Mouse (Mus musculus): ENCODE measurements around the gene Tnfaip8l2. TPM values are rescaled to one million over a fixed set of nuclear protein-coding genes. Genes with fewer than 3 reads are reported as not detected.

The Tnfaip8l2 gene
- polyA plus RNA-seq (2015; fragmentation: Nextera tagmentation; extraction: Ambion mirVana): 2.9 and 4.2 TPM in 2 replicates

DNA sequence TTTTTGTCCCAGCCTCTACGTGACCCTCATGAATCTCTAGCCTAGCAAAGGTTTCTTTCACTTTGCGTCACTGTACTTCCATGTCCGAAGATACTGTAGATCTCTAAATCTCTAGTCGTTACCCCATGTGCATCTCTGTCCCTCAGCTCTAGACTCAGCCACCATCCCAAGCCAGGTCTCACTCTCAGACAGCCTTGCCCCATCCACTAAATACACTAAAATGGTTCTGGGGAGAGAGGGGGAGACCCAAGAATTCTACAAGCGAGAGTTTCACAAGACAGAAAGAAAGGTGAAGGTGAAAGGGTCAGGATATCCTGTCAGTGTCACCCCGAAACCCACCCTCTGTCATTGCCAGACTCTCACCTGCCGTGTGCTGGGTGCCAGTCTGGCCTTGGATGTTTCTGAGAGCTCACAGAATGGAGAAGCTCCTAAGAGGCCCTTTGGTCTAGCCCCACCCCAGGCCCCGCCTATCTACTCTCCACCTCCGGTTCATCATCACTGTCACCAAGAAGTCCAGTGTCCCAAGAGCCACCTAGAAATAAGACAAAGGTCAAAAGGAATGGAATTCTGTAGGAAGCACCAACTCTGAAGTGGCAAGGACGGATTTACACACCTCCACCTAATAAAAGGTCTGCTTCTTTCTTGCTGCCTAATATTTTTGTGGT, at the start of gene Tnfaip8l2:
Gene Tnfaip8l2 (minus strand): TSS at position 409 of the 665 bp plus-strand sequence.
- WGBS: 84% methylated on average over 10 of the region's 10 CpGs
- Histone ChIP-seq H3K36me3 (ENCODE audit: insufficient read depth, low read length) (peaks cover 11% of the 10 kb centered on the region; the same call in 1 of the 2 replicates), H3K4me1 (ENCODE audit: insufficient read depth, low read length) (no peaks in the 10 kb centered on the region), H3K4me2 (replicated peaks; ENCODE audit: low read depth, low read length) (no peak within 1 kb of the TSS), H3K4me3 (ENCODE audit: low read length) (no peak within 1 kb of the TSS), H3K27ac (ENCODE audit: low read length) (no peak within 1 kb of the TSS), H3K9me3 (ENCODE audit: low read length) (no peaks in the 10 kb centered on the region), H3K9ac (replicated peaks; ENCODE audit: low read length) (no peak within 1 kb of the TSS), H3K27me3 (ENCODE audit: insufficient read depth, low read length) (no peaks in the 10 kb centered on the region)
- ATAC-seq (ENCODE audit: low FRiP score, low TSS enrichment): no peak

DNA sequence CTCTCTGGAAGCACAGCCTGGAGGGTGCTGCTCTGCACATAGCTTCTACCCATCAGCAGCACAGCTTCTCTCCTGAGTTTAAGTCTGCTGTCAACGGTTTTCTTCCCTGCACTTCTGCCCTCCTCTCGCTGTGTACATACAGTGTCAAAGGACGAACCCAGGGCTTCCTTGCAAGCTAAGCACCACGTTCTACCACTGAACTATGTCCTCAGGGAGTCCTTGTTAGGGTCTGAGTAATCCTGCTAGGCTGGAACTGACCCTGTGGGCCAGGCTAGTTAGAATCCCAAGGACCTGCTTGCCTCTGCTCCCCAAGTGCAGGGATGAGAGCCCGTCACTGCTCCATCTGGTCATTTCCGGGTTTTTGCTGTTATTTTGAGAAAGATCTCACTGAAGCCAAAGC, 44.7 kb upstream of the Tnfaip8l2 start:
- peaks cover 55% of the 10 kb centered on the region for H3K36me3 ChIP-seq (ENCODE audit: insufficient read depth, low read length)
- no peak overlapping the region for H3K4me2 ChIP-seq (replicated peaks; ENCODE audit: low read depth, low read length)
- H3K4me1 ChIP-seq (ENCODE audit: insufficient read depth, low read length): no peaks in the 10 kb centered on the region
- no peak for ATAC-seq (ENCODE audit: low FRiP score, low TSS enrichment)
- H3K9me3 ChIP-seq (ENCODE audit: low read length): no peaks in the 10 kb centered on the region
- 90% methylated on average over 6 of the region's 6 CpGs for WGBS
- H3K4me3 ChIP-seq (ENCODE audit: low read length): no peak overlapping the region
- H3K27ac ChIP-seq (ENCODE audit: low read length): no peak overlapping the region
- H3K27me3 ChIP-seq (ENCODE audit: insufficient read depth, low read length): no peaks in the 10 kb centered on the region
- H3K9ac ChIP-seq (replicated peaks; ENCODE audit: low read length): no peak overlapping the region

DNA sequence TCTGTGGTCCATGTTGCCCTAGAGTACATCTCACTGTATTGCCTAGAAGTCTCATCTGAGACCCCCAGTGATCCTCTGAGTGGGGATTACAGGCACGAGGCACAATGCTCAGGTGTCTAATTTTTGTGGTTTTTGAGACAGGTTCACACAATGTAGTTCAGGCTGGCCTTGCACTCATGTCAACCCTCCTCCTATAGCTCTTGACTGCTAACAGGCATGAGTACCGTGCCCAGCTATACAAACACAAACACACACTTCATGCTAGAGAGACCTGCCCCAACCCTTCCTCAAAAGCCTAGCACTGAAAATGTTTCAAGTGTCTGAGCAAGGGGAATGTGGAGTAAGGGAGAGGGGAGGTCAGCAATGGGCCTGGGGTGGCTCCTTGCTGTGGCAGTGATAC, 43.9 kb upstream of the Tnfaip8l2 start:
- ATAC-seq (ENCODE audit: low FRiP score, low TSS enrichment): no peak
- no peaks in the 10 kb centered on the region for H3K4me1 ChIP-seq (ENCODE audit: insufficient read depth, low read length)
- no peak overlapping the region for H3K4me3 ChIP-seq (ENCODE audit: low read length)
- no peak overlapping the region for H3K27ac ChIP-seq (ENCODE audit: low read length)
- WGBS: 87% methylated on average over 2 of the region's 2 CpGs
- no peak overlapping the region for H3K4me2 ChIP-seq (replicated peaks; ENCODE audit: low read depth, low read length)
- H3K9ac ChIP-seq (replicated peaks; ENCODE audit: low read length): no peak overlapping the region
- H3K27me3 ChIP-seq (ENCODE audit: insufficient read depth, low read length): no peaks in the 10 kb centered on the region
- H3K36me3 ChIP-seq (ENCODE audit: insufficient read depth, low read length): peaks cover 55% of the 10 kb centered on the region
- H3K9me3 ChIP-seq (ENCODE audit: low read length): no peaks in the 10 kb centered on the region

DNA sequence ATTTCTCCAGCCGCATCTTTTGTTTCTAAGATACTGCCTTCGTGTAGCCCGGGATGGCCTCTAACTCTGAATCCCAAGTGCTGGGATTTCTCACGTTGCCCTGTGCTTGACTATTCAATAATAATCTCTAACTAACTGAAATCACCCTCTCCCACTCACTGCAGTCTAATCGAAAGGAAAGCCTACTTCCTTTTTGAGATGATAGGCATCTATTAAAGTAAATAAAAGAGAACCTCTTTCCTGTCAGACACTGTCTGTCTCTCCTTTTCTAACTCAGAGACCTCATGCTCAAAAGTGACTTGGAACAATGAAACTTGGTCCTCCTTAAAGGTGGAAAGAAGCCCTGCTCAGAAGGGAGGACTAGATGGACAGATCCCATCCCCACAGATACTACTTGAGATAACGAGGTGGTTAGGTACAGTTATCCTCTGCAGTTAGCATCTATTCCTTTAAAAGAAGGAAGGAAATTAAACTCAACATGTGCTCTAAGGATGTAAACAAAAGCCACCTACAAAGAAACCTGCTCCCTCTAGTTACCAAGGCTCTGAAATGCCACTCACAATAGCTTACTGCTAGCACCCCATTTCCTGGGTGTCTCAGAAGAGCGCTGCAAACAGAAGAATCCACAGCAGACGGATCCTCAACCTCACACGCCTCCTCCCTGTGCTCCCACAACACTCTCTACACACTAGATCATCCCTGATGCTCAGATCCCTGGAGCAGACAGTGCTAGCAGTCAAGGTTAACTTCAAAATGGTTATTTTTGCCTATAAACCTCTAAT, 42.8 kb upstream of the Tnfaip8l2 start:
- ATAC-seq (ENCODE audit: low FRiP score, low TSS enrichment): no peak
- H3K4me3 ChIP-seq (ENCODE audit: low read length): no peak overlapping the region
- no peaks in the 10 kb centered on the region for H3K27me3 ChIP-seq (ENCODE audit: insufficient read depth, low read length)
- WGBS: 87% methylated on average over 9 of the region's 9 CpGs
- H3K36me3 ChIP-seq (ENCODE audit: insufficient read depth, low read length): peaks cover 47% of the 10 kb centered on the region
- H3K9ac ChIP-seq (replicated peaks; ENCODE audit: low read length): no peak overlapping the region
- no peak overlapping the region for H3K4me2 ChIP-seq (replicated peaks; ENCODE audit: low read depth, low read length)
- H3K4me1 ChIP-seq (ENCODE audit: insufficient read depth, low read length): no peaks in the 10 kb centered on the region
- H3K9me3 ChIP-seq (ENCODE audit: low read length): no peaks in the 10 kb centered on the region
- H3K27ac ChIP-seq (ENCODE audit: low read length): no peak overlapping the region

DNA sequence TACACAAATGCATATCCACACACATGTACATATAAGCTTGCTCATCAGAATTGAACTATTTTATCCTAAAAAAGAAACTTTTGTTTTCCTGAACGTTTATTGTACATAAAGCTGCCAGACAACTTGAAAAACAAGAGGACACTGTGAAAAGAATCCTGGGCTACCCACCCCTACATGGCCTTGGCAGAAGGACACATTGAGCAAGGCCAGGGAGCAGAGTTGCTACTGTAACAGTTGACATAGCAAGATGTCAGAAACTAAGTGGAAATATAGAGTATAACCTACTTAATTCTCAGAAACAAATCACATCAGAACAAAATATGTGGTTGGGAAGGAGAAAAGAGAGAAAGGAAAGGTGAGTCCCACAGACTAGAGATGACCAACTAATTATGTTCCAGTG, 39.7 kb upstream of the Tnfaip8l2 start:
- Histone ChIP-seq H3K4me1 (ENCODE audit: insufficient read depth, low read length) (no peaks in the 10 kb centered on the region), H3K4me2 (replicated peaks; ENCODE audit: low read depth, low read length) (no peak overlapping the region), H3K27ac (ENCODE audit: low read length) (no peak overlapping the region), H3K27me3 (ENCODE audit: insufficient read depth, low read length) (no peaks in the 10 kb centered on the region), H3K4me3 (ENCODE audit: low read length) (no peak overlapping the region), H3K36me3 (ENCODE audit: insufficient read depth, low read length) (peaks cover 21% of the 10 kb centered on the region), H3K9ac (replicated peaks; ENCODE audit: low read length) (no peak overlapping the region), H3K9me3 (ENCODE audit: low read length) (no peaks in the 10 kb centered on the region)
- 69% methylated on average over 1 of the region's 1 CpGs for WGBS
- no peak for ATAC-seq (ENCODE audit: low FRiP score, low TSS enrichment)

DNA sequence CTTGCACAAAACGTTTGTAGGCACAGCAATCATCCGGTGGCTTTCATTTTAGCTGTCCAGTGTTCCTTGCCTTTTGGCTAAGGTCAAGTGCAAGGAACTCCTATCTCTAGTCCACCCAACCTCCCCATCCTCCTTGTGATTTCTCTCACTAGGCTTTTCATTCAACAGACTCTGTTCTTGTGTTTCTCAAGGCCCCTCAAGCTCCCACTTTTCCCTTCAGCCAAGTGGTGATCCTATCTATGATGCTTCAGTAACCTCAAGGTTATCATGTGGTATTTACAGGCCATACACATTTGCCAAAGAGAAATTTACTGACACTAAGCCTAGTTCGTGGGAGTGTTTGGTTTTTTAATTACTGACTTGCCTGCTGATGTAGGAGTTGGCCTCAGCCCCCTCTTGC, 37.7 kb upstream of the Tnfaip8l2 start:
- H3K36me3 ChIP-seq (ENCODE audit: insufficient read depth, low read length): peaks cover 11% of the 10 kb centered on the region; the same call in 1 of the 2 replicates
- H3K27me3 ChIP-seq (ENCODE audit: insufficient read depth, low read length): no peaks in the 10 kb centered on the region; the same call in 1 of the 2 replicates
- no peak overlapping the region for H3K4me3 ChIP-seq (ENCODE audit: low read length)
- WGBS: 47% methylated on average over 3 of the region's 3 CpGs
- no peak overlapping the region for H3K9ac ChIP-seq (replicated peaks; ENCODE audit: low read length)
- no peak overlapping the region for H3K27ac ChIP-seq (ENCODE audit: low read length)
- ATAC-seq (ENCODE audit: low FRiP score, low TSS enrichment): no peak
- no peak overlapping the region for H3K4me2 ChIP-seq (replicated peaks; ENCODE audit: low read depth, low read length)
- H3K4me1 ChIP-seq (ENCODE audit: insufficient read depth, low read length): no peaks in the 10 kb centered on the region
- H3K9me3 ChIP-seq (ENCODE audit: low read length): no peaks in the 10 kb centered on the region

DNA sequence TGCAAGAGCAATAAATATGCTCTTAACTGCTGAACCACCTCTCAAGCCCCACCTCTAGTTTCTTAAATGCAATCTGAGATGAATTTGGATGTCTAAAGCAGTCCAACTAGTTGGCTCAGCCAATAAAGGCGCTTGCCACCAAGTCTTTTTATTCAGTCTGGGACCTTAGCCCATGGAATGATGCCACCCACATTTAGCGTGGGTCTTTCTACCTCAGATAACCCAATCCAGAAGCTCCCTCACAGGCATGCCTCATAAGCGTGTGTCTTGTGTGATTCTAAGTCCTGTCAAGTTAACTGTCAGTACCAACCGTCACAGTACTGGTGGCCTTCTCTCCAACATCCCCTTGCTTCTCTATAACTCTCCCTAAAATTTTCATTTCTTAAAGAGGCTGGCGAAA, 36.8 kb upstream of the Tnfaip8l2 start:
- Histone ChIP-seq H3K27ac (ENCODE audit: low read length) (no peak overlapping the region), H3K4me3 (ENCODE audit: low read length) (no peak overlapping the region), H3K36me3 (ENCODE audit: insufficient read depth, low read length) (0 out of 2 replicates have a peak, but pooled peaks cover 2% of the 10 kb centered on the region), H3K9ac (replicated peaks; ENCODE audit: low read length) (no peak overlapping the region), H3K4me1 (ENCODE audit: insufficient read depth, low read length) (peaks cover 2% of the 10 kb centered on the region; the same call in 1 of the 2 replicates), H3K4me2 (replicated peaks; ENCODE audit: low read depth, low read length) (no peak overlapping the region), H3K9me3 (ENCODE audit: low read length) (no peaks in the 10 kb centered on the region), H3K27me3 (ENCODE audit: insufficient read depth, low read length) (peaks cover under 1% of the 10 kb centered on the region; the same call in 1 of the 2 replicates)
- WGBS: 92% methylated on average over 5 of the region's 5 CpGs
- ATAC-seq (ENCODE audit: low FRiP score, low TSS enrichment): no peak

DNA sequence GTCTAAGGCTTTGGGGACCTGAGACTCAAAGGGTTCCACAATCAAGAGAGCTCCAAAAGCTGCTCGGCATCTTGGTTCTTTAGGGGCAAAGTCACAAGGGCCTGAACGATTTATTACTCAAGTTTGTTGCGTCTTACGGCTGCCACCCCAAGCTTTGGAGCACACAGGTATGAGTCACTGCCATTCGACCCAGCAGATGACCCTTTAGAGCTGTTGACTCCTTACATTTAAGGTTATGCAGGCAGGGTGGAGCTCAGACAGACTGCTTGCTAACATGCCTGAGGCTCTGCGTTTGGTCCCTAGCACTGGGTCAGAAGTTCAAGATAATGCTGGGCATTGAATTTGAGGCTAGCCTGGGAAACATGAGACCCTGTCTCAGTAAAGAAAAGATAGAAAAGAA, 35.4 kb upstream of the Tnfaip8l2 start:
- H3K36me3 ChIP-seq (ENCODE audit: insufficient read depth, low read length): no peaks in the 10 kb centered on the region
- no peaks in the 10 kb centered on the region for H3K9me3 ChIP-seq (ENCODE audit: low read length)
- peaks cover 9% of the 10 kb centered on the region for H3K27me3 ChIP-seq (ENCODE audit: insufficient read depth, low read length)
- ATAC-seq (ENCODE audit: low FRiP score, low TSS enrichment): no peak
- no peak overlapping the region for H3K4me3 ChIP-seq (ENCODE audit: low read length)
- H3K4me1 ChIP-seq (ENCODE audit: insufficient read depth, low read length): peaks cover 13% of the 10 kb centered on the region; the same call in 1 of the 2 replicates
- H3K4me2 ChIP-seq (replicated peaks; ENCODE audit: low read depth, low read length): no peak overlapping the region
- no peak overlapping the region for H3K27ac ChIP-seq (ENCODE audit: low read length)
- no peak overlapping the region for H3K9ac ChIP-seq (replicated peaks; ENCODE audit: low read length)
- WGBS: 49% methylated on average over 6 of the region's 6 CpGs

DNA sequence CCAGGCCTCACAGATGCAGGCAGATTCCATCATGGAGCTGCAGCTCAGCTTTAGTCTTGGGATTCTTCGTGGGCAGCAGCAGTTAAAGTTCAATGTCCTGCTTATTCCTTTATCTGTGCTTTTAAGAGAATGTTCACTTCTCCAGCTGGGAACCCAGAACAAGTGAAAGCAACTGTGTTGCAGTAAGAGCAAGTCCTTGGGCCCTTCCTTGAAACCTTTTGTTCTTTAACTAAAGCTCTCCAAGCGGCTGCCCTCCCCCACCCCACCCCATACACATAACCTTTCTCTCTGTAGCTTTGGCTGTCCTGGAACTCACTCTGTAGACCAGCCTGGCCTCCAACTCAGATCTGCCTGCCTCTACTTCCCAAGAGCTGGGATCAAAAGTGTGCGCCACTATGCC, 34.3 kb upstream of the Tnfaip8l2 start:
- 75% methylated on average over 3 of the region's 3 CpGs for WGBS
- no peaks in the 10 kb centered on the region for H3K9me3 ChIP-seq (ENCODE audit: low read length)
- peaks cover 13% of the 10 kb centered on the region; the same call in 1 of the 2 replicates for H3K4me1 ChIP-seq (ENCODE audit: insufficient read depth, low read length)
- H3K36me3 ChIP-seq (ENCODE audit: insufficient read depth, low read length): 0 out of 2 replicates have a peak, but pooled peaks cover 6% of the 10 kb centered on the region
- no peak overlapping the region for H3K27ac ChIP-seq (ENCODE audit: low read length)
- no peak for ATAC-seq (ENCODE audit: low FRiP score, low TSS enrichment)
- H3K4me2 ChIP-seq (replicated peaks; ENCODE audit: low read depth, low read length): no peak overlapping the region
- H3K9ac ChIP-seq (replicated peaks; ENCODE audit: low read length): no peak overlapping the region
- H3K27me3 ChIP-seq (ENCODE audit: insufficient read depth, low read length): peaks cover 20% of the 10 kb centered on the region
- no peak overlapping the region for H3K4me3 ChIP-seq (ENCODE audit: low read length)

All from kidney, embryonic 16.5 days (tissue).